Mouse (Mus musculus): ENCODE results near the gene Anapc10. TPM values are rescaled to one million over a fixed set of nuclear protein-coding genes. Genes with fewer than 3 reads are reported as not detected.

The Anapc10 gene
- polyA plus RNA-seq, 1 experiment = 9.6 TPM

GRCm38 (mm10) chr8:79706687-79707086 is 4.9 kb upstream of the Anapc10 start:
- WGBS = 80% methylated on average over 3 of the region's 3 CpGs
- TF ChIP-seq CTCF (IDR thresholded peaks at IDR 0.05; ENCODE audit: control insufficient read depth, insufficient read depth, low read length) = no peak
- TF ChIP-seq POLR2A (IDR thresholded peaks at IDR 0.05; ENCODE audit: borderline replicate concordance, control insufficient read depth, low read depth, low read length) = no peak
- no peak overlapping the region for H3K27ac ChIP-seq (ENCODE audit: control insufficient read depth, insufficient read depth, low read depth, low read length, poor library complexity)
- no peaks in the 10 kb centered on the region for H3K4me1 ChIP-seq (ENCODE audit: control insufficient read depth, insufficient read depth, low read length)
- no peak overlapping the region for H3K4me3 ChIP-seq (replicated peaks; ENCODE audit: control insufficient read depth, low read depth, low read length)

DNA sequence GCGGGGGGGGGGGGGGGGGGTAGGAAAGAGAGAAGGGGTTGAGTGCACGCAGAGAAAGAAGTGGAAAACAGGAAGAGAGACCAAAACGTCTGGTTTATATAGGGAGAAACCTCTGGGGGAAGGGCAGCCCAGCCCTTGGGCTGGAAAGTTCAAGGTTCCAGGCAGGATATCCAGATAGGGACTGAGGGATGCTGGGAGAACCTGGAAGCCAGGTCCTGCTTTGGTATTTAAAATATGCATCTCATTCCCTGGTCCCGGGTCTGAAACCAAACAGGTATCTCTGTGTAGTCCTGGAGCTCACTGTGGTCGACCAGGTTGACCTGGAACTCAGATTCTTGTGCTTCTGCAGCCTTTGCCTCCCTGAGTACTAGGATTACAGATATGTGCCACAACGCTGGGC is 1.1 kb downstream of the Anapc10 start:
- TF ChIP-seq CTCF (IDR thresholded peaks at IDR 0.05; ENCODE audit: control insufficient read depth, insufficient read depth, low read length) (no peak), POLR2A (IDR thresholded peaks at IDR 0.05; ENCODE audit: borderline replicate concordance, control insufficient read depth, low read depth, low read length) (no peak)
- no peaks in the 10 kb centered on the region for H3K4me1 ChIP-seq (ENCODE audit: control insufficient read depth, insufficient read depth, low read length)
- 45% methylated on average over 6 of the region's 6 CpGs for WGBS
- H3K4me3 ChIP-seq (replicated peaks; ENCODE audit: control insufficient read depth, low read depth, low read length) = no peak overlapping the region
- no peak overlapping the region for H3K27ac ChIP-seq (ENCODE audit: control insufficient read depth, insufficient read depth, low read depth, low read length, poor library complexity)

GRCm38 (mm10) chr8:79721537-79721936 is 9.9 kb downstream of the Anapc10 start:
- TF ChIP-seq POLR2A (IDR thresholded peaks at IDR 0.05; ENCODE audit: borderline replicate concordance, control insufficient read depth, low read depth, low read length) (no peak), CTCF (IDR thresholded peaks at IDR 0.05; ENCODE audit: control insufficient read depth, insufficient read depth, low read length) (no peak)
- no peak overlapping the region for H3K27ac ChIP-seq (ENCODE audit: control insufficient read depth, insufficient read depth, low read depth, low read length, poor library complexity)
- H3K4me3 ChIP-seq (replicated peaks; ENCODE audit: control insufficient read depth, low read depth, low read length) = no peak overlapping the region
- no peaks in the 10 kb centered on the region for H3K4me1 ChIP-seq (ENCODE audit: control insufficient read depth, insufficient read depth, low read length)

DNA sequence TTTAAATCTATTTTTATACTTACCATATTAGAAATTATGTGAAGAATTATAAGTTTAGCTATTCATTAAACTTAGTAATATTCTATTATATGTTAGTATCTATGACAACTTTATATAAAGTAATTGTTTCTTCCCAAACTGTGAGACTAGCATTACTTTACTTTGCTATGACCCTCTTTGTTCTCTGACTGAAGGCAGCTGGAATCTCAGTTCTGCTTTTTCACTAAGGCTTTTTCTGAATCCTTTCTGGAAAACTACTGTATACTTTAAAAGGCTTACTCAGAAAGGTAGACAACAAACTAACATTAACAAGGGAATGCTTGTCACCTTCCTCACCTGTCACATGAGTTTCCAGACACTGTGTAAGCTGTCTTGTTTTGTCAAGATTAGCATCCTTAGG is 11.7 kb downstream of the Anapc10 start:
- H3K4me1 ChIP-seq (ENCODE audit: control insufficient read depth, insufficient read depth, low read length) = no peaks in the 10 kb centered on the region
- H3K27ac ChIP-seq (ENCODE audit: control insufficient read depth, insufficient read depth, low read depth, low read length, poor library complexity) = no peak overlapping the region
- TF ChIP-seq POLR2A (IDR thresholded peaks at IDR 0.05; ENCODE audit: borderline replicate concordance, control insufficient read depth, low read depth, low read length) (no peak), CTCF (IDR thresholded peaks at IDR 0.05; ENCODE audit: control insufficient read depth, insufficient read depth, low read length) (no peak)
- no peak overlapping the region for H3K4me3 ChIP-seq (replicated peaks; ENCODE audit: control insufficient read depth, low read depth, low read length)

DNA sequence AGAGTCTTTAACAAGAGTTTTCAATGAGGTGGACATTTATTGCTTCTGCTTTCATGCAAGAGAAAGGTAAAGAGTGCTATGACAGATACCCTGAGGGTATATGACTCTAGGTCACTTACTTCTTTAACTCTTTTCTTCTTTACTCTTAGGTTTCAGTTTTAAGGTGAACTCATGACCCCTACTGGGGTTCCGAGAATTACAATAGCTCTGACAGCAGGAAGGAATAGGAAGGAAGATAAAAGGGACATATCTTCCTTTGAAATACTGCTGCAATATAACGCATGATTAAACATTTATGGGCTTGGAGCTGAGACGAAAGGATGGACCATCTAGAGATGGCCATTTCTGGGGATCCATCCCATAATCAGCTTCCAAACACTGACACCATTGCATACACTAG is 13.0 kb downstream of the Anapc10 start:
- 37% methylated on average over 3 of the region's 3 CpGs for WGBS
- Histone ChIP-seq H3K4me1 (ENCODE audit: control insufficient read depth, insufficient read depth, low read length) (no peaks in the 10 kb centered on the region), H3K27ac (ENCODE audit: control insufficient read depth, insufficient read depth, low read depth, low read length, poor library complexity) (no peak overlapping the region), H3K4me3 (replicated peaks; ENCODE audit: control insufficient read depth, low read depth, low read length) (no peak overlapping the region)
- TF ChIP-seq POLR2A (IDR thresholded peaks at IDR 0.05; ENCODE audit: borderline replicate concordance, control insufficient read depth, low read depth, low read length) (no peak), CTCF (IDR thresholded peaks at IDR 0.05; ENCODE audit: control insufficient read depth, insufficient read depth, low read length) (no peak)

GRCm38 (mm10) chr8:79727900-79728299 is 16.3 kb downstream of the Anapc10 start:
- TF ChIP-seq CTCF (IDR thresholded peaks at IDR 0.05; ENCODE audit: control insufficient read depth, insufficient read depth, low read length) (no peak), POLR2A (IDR thresholded peaks at IDR 0.05; ENCODE audit: borderline replicate concordance, control insufficient read depth, low read depth, low read length) (no peak)
- no peaks in the 10 kb centered on the region for H3K4me1 ChIP-seq (ENCODE audit: control insufficient read depth, insufficient read depth, low read length)
- no peak overlapping the region for H3K27ac ChIP-seq (ENCODE audit: control insufficient read depth, insufficient read depth, low read depth, low read length, poor library complexity)
- no peak overlapping the region for H3K4me3 ChIP-seq (replicated peaks; ENCODE audit: control insufficient read depth, low read depth, low read length)
- 88% methylated on average over 1 of the region's 1 CpGs for WGBS

DNA sequence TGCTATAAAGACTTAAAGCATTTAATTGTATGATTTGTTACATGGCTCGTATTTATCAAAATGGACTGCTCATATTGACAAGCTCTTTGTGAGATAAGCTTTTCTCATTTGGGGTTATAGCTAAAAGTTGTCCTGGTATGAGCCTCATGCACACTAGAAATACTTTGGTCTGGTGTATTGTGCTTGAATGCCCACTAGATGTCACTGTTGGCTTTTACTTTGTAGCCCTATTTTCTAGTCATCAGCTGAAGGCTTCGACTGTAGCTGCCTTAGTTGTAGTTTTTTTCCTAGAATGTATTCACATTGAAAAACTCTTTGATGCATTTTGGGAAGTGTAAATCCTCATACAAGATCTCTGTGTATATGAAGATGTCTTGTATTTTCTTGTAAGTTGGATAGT is 22.7 kb downstream of the Anapc10 start:
- WGBS = 10% methylated on average over 2 of the region's 2 CpGs
- no peaks in the 10 kb centered on the region for H3K4me1 ChIP-seq (ENCODE audit: control insufficient read depth, insufficient read depth, low read length)
- no peak overlapping the region for H3K4me3 ChIP-seq (replicated peaks; ENCODE audit: control insufficient read depth, low read depth, low read length)
- TF ChIP-seq CTCF (IDR thresholded peaks at IDR 0.05; ENCODE audit: control insufficient read depth, insufficient read depth, low read length) = peak; percentile 28; the same call in 1 of the 2 replicates
- TF ChIP-seq POLR2A (IDR thresholded peaks at IDR 0.05; ENCODE audit: borderline replicate concordance, control insufficient read depth, low read depth, low read length) = no peak
- H3K27ac ChIP-seq (ENCODE audit: control insufficient read depth, insufficient read depth, low read depth, low read length, poor library complexity) = no peak overlapping the region

- 63% methylated on average over 2 of the region's 2 CpGs for WGBS
- no peak for TF ChIP-seq CTCF (IDR thresholded peaks at IDR 0.05; ENCODE audit: control insufficient read depth, insufficient read depth, low read length)
- no peak overlapping the region for H3K4me3 ChIP-seq (replicated peaks; ENCODE audit: control insufficient read depth, low read depth, low read length)
- no peak overlapping the region for H3K27ac ChIP-seq (ENCODE audit: control insufficient read depth, insufficient read depth, low read depth, low read length, poor library complexity)
- H3K4me1 ChIP-seq (ENCODE audit: control insufficient read depth, insufficient read depth, low read length) = no peaks in the 10 kb centered on the region; the same call in 1 of the 2 replicates
These were observed 36.6 kb downstream of the Anapc10 start for GRCm38 (mm10) chr8:79748171-79748570.

DNA sequence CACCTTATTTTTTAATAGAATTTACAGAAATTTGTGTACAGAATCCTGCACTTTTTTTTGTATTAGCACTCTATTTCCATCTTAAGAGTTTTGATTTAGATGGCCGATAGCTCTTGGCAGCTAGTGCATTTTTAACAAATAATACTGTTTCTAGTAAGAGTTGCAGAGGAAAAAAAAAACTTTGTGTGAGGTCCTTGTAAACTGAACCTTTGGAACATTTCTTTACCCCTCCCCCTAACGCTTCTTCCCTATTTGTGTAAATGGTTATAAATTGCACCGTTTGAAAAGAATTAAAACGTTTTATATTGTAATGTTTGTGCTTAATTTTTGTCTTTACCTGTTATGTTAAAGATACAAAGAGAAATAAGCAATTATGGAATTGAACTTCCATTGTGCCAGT is 37.0 kb downstream of the Anapc10 start:
- H3K4me3 ChIP-seq (replicated peaks; ENCODE audit: control insufficient read depth, low read depth, low read length) = no peak overlapping the region
- WGBS = 80% methylated on average over 4 of the region's 4 CpGs
- H3K4me1 ChIP-seq (ENCODE audit: control insufficient read depth, insufficient read depth, low read length) = no peaks in the 10 kb centered on the region; the same call in 1 of the 2 replicates
- no peak overlapping the region for H3K27ac ChIP-seq (ENCODE audit: control insufficient read depth, insufficient read depth, low read depth, low read length, poor library complexity)
- TF ChIP-seq CTCF (IDR thresholded peaks at IDR 0.05; ENCODE audit: control insufficient read depth, insufficient read depth, low read length) = no peak
- TF ChIP-seq POLR2A (IDR thresholded peaks at IDR 0.05; ENCODE audit: borderline replicate concordance, control insufficient read depth, low read depth, low read length) = no peak

All from bone marrow, adult 2 months (tissue).